Mouse (Mus musculus) urinary bladder, postnatal 4 days (tissue): ENCODE measurements around the gene Gabra2.
A peak's percentile ranks its signal among the peaks of the same experiment; 100 is the strongest.

Experiments
- DNase-seq, 2 experiments: peaks; one replicate each; pipeline ENCODE4 v3.0.0; 2021 to 2022; ENCODE audit warnings: low spot score in 2 of 2

Gene Gabra2

DNA sequence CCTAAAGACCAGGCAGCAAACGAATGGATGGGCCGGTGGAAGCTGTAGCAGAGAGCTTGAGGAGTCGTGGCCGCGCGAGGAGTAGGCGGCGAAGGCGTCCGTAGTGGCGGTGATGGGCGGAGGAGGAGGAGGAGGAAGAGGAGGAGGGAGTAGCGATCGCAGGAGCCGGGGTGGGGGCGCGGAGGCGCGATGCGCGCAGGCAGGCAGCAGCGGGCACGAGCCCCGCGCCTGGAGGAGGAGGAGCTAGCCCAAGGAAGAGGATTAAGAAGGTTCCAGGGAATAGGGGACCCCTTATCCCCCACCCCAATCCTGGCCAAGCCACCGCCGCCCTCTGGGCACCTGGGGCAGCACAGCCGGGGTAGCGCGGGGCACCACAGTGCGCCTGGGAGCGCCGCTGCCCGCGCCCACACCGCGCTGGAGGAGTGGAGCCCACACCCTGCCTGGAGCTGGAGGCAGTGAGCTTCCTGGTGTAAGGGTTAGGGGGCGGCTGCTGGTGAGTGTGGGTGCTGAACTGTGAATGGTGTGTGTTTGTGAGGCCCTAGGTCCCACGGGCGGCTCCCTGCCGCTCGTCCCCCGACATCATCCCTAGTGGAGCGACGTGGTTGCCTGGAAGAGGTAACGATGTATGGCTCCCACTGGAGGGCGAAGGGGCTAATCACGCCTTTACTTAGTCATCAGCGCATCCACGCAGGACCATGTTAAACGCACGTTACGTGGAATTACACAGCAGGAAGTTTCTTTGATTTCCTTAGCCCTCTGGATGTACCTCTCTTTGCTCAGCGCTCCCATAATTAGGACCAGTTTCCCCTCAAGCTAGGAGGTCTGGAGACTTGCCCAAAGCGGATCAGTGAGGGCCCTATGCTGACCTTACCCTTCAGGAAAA is at the start of gene Gabra2:
Gabra2 (minus strand) TSS at position 125 of the 883 bp plus-strand sequence.
- peak in 1 of 2 experiments; percentile 61 for DNase-seq

DNA sequence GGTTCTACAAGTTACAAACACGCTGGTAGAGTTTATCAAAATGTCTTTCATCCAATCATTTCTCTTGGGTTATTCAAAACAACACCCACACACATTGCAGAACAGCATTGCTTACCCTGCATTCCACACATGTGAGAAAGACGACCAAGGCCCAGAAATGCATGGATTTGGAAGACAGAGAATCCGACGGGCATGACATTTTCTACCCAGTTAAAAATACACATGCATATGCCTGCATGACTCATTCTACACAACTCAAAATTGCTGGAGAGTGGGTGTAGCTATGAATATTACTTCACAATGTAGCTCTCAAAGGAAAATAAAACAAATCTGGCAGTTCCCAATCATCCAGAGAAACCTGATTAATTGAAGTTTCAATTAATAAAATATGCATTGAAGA is 41.0 kb upstream of the Gabra2 start:
- DNase-seq = no peak

DNA sequence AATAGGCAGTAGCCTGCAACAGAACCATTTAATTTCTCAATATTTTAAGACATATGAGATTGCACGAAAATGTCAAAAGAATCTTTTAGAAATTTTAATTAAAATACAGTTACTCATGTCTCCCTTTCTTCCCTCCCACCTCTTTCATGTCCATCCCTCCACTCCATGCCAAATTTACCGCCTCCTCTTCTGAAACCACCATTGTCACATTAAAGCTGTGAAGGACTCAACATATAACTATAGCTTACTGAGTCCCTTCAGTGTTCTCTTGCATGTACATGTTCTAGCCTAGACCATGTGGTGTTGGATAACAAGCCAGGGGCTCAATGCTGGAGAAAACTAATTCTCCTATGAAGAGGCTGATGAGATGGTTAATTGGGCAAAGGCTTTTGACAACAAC is 40.2 kb upstream of the Gabra2 start:
- DNase-seq = no peak

DNA sequence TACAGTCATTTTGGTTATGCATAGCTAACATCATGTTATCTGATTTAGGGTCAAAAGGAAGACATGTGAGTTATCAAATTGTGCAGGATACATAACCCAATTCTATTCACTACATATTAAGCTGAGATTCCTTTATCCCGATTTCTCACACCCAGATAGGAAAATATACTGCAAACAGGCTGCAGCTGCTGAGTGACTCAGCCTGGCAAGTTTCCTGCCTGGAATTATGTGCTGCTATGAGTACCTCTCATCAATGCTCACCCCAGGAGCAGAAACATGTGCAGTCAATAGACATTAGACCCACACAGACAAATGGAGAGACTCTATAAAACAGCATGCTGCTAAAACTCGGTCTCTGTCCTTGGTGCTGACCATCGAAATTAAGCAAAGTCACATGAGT is 32.1 kb upstream of the Gabra2 start:
- no peak for DNase-seq

- DNase-seq = no peak
Observed at GRCm38 (mm10) chr5:71115216-71115615, 19.6 kb upstream of the Gabra2 start.

DNA sequence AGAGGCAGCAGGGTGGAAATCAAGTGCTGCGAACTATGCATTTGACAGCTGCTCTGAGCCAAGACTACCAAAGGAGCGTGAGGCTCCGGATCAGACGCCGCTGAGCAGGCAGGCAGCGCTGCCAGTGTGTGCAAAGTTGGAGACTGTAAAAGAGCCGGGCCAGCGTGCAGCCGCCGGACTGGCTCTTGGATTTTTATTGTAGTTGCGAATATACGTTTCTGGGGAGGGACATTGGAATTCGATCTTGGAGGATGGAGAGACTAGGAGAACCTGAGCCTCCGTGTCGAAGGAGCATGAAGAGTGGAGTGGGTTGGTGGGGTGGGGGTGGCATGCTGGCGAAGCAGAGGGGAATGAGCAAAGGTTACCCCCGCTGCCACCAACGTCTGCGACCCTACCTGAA is 469 bp downstream of the Gabra2 start:
- no peak for DNase-seq

DNA sequence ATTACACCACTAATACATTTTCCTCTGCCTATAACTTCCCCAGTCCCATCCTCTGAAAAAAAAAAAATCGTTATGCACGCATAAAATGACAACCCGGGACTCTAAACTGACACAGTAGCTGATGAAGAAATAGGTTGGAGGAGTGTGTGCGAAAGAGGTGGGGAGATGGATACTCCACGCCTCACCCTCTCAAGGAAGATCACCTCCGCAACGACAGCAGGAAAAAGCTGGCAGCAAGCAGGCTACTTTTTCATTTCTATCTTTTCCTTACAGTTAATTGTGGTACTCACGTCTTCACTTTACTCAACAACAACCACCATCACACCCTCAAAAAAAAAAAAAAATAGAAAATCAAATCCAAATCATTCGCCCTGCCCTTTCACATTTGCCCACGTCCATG is 873 bp downstream of the Gabra2 start:
- no peak for DNase-seq

- no peak for DNase-seq
Observed at GRCm38 (mm10) chr5:71093807-71094206, 1.8 kb downstream of the Gabra2 start.

DNA sequence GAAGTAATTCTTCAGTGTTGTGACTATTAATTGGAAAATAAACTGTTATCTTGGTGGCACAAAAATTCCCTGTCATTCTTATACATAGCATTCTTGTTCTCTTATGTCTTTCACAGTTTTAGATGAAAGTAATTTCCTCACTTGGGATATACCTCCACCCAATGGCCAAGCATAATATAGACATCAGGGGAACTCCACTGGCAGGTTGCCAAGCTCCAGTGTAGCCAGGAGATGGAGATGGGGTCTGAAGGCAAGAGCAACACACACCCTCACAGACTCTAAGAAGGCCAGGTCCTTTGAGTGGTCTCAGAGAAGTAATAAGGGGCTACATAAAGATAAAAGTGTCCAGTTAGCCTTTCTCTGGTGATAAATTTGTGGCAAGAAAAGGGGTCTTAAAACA is 3.2 kb downstream of the Gabra2 start:
- DNase-seq = no peak

DNA sequence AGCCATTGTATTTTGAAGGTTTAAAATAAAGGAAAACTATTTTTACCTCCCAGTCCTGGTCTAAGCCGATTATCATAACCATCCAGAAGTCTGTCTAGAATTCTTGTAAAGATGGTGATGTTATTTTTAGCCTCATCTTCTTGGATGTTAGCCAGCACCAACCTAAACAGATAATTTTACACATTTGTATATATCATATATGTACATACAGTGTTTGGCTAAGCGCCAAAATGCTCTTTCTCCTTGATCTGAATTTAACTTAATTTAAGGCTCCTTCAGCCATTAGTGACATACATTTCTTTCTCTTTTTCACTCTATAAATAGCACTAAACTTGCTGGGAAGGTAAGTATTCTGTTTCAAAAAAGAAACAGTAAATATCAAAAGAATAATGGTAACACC is 3.7 kb downstream of the Gabra2 start:
- no peak for DNase-seq

DNA sequence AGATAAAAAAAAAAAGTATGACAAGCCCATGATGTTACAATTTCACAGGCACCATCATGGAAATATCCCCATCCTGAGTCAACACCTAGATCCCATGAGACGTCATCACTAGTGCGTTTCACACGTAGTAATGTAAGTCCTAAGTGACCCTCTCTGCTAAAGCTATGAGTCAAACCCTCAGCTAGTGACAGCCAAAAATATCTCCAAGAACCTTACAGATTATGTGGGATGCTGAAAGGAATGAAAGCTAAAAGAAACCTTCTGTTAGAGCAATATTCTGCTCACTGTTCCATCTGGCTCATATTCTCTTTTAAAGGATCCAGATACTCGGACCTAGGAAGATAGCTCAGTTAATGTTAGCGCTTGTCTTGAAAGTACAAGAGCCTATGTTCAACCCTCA is 16.8 kb downstream of the Gabra2 start:
- no peak for DNase-seq

GRCm38 (mm10) chr5:71061696-71062095 is 34.0 kb downstream of the Gabra2 start:
- DNase-seq = no peak

- DNase-seq = no peak
Observed at GRCm38 (mm10) chr5:71058047-71058446, 37.6 kb downstream of the Gabra2 start.

GRCm38 (mm10) chr5:71037352-71037751 is 58.3 kb downstream of the Gabra2 start:
- DNase-seq = no peak

DNA sequence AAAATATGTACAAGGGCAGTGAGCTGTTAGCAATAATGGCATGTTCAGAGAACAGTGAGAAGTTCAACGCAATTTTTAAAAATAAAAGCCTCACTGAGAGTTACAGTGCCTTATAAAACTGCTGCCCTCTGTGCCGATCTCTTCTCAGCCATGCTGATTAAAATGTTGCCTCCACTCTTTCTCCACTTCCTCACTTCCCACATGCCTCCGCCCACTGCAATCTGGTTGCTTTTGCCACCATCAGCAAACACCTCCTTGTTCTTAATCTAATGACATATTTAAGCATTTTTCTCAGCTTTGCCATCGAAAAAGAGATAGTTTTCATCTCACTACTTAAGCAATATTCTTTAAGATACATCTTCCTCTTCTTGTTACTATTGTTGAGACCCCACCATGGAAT is 69.7 kb downstream of the Gabra2 start:
- no peak for DNase-seq

- DNase-seq = no peak
Observed at GRCm38 (mm10) chr5:71011751-71012150, 83.9 kb downstream of the Gabra2 start.

DNA sequence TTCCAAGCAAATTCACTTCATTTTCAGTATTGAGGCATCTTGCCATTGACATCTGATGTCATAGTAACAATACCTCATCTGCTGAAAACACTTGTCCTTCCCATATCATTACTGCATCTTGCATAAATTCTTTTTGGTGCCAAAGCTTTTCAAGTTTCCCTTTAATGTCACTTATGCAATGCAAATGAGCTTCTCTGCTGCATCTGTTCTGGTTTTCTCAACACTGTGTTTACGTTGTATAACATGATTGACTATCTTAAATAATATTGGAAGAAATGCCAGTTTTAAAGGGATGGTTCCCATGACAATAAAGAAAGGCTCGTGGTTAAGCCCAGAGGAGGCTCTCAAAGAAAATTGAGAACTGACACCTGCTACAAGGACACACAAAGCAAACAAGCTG is 84.4 kb downstream of the Gabra2 start:
- no peak for DNase-seq

- no peak for DNase-seq
Observed at GRCm38 (mm10) chr5:71010797-71011196, 84.9 kb downstream of the Gabra2 start.

- no peak for DNase-seq
Observed at GRCm38 (mm10) chr5:70995617-70996325, 99.9 kb downstream of the Gabra2 start.

- DNase-seq = no peak
Observed at GRCm38 (mm10) chr5:70993281-70993680, 102.4 kb downstream of the Gabra2 start.

- DNase-seq = no peak
Observed at GRCm38 (mm10) chr5:70990891-70991290, 104.8 kb downstream of the Gabra2 start.
